Mouse (Mus musculus) heart, postnatal 25 days (tissue): Measurements from ENCODE around the gene Clcn3. TPM values are rescaled to one million over a fixed set of nuclear protein-coding genes. Genes with fewer than 3 reads are reported as not detected.
"Not testable (repeated sequence)": the region's sequence is repeated elsewhere in the genome, so short reads cannot be mapped to it uniquely, and the experiment has no call there.

Experiments
- DNase-seq: peaks from one replicate; pipeline ENCODE4 v3.0.0; 2022; ENCODE audit warnings: low spot score
- intact Hi-C: fragments of 180-260 bp; cut with DNase I; formaldehyde crosslinking; loops from one replicate; pipeline ENCODE4 v1.15.1; 2025
- total RNA-seq, 2 experiments: library from RNA; stranded (reverse); gene quantifications; 2 replicates each; pipeline ENCODE4 v1.2.3; 2021

The Clcn3 gene
- 10 to 100 TPM; 33.0 to 34.0 TPM for total RNA-seq

DNA sequence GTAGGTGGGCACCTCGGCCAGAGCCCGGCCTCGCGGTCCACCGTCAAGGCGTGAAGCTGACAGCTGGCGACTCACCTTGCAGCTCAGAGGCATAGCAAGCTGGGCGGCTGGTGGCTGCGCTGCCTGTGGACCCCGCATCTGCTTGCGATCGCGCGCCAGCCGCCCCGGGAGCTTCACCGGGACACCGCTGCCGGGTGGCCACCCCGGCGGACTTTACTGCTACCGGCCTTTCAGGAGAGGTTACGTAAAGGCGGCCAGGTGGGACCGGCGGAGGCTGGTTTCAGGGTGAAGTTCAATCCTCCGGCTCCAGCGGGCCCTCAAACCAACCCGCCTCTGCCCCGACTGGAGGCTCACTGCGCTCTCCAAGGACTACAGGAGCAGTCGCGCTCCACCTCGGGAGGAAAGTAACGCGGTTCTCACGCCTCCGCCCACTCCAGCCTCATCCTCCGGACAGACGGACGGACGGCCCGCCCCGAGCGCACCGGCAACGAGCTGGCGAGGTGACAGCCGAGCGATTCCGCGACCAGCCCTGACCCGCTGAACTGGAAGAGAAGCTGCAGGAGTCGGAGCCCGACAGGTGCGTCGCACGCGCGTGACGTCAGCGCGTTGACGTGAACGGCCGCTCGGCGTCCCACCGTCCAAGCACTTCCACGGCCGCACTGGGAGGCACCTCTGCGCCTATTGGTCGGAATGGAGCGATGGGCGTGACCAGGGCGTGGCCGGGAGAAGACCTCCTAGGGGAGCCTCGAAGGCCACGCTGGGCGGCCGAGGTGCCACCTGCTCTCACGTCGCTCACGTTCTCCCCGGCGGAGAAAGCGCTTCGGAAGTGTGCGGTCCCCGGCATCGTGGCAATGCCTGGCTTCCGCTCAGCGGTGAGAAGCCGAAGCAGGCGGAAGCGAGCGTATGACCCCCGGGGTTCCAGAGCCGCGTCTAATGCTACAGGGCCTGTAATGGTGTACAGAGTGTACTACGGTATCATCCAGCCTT, at the start of gene Clcn3:
TSS of gene Clcn3 (minus strand) at position 600 of the 987 bp plus-strand sequence.
- DNase-seq: peak; percentile 93
- intact Hi-C loops: loop anchor here (2.0 kb wide), 1 partner anchor 14 kb away; no protein-coding TSS in a partner anchor

DNA sequence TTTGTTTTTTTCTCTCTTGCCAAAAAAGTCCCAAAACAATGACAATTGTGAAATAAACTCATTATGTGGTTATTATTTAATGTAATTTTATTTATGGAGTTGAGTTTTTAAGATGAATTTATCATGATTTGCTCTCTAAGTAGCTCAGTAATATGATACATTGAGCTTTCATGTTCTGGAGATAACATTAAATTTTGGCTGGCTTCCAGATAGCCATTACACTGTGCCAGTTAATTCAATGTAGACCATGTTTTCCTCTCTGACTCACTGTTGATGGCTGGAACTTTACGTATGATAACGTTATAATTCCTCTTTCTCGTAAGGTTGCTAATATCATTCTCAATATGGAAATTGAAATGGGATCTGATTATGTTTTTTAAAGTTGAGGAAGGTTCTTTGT, 13.4 kb upstream of the Clcn3 start:
- intact Hi-C loops: no loop called here
- DNase-seq: no peak

DNA sequence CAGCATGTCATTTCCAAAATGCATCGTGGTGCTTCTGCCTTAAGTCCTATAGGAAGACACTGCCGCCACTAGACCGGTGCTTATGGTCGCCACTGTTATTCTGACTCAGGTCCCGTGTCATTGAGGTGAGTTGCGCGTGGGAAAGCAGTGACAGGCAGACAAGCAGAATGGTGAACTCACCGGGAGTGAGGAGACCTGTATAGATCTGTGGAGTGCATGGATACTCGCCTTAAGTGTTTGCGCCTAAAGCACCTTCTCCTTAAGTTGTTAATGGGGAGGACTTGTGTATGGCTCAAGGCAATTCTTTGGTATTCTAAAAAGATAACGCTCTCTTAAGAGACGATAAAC, 10.5 kb upstream of the Clcn3 start:
- DNase-seq: no peak
- intact Hi-C loops: loop anchor here (5.0 kb wide), 4 partner anchors 41 to 494 kb away; partner anchors contain the start of genes Cbr4, Hpf1 and Mfap3l

DNA sequence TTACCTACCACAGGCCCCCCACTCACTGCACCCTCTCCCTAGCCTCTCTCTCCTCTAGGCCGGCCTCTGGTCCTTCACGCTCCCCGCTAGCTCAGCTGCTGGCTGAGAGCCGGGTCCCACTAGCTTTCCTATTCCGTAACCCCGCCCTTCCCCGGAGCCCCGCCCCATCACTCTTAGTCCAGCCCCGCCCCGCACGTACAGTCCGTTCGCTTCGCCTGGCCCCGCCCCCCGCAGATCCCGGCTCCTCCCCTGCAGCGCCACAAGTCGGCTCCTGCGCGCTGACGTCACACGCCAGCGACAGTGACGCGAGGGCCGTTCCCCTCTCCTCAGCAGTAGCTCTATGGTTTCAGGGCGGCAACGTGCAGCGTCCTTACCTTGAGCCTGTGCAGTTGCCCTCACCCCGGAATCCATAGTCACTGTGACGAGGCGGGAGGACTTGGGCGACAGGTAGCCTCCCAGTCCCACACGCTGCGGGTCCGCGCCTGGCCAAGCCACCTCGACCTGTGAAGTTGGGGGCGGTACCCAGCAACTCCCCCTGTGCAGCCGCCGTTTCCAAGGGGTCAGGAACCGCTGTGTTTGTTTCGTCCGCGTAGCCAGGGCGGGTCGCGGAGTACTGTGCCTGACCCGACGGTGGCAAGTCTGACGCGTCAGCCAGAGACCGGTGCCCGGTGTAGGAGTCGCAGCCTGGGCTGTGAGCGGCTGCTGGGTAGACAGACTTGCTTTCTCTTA, 10.0 kb upstream of the Clcn3 start, which contains the start of gene Nek1:
TSS of gene Nek1 (plus strand) at position 286 of the 729 bp plus-strand sequence.
- intact Hi-C loops: loop anchor here (1.0 to 5.0 kb wide), 5 partner anchors 9 to 494 kb away; partner anchors contain the start of genes Cbr4, Hpf1 and Mfap3l
- peak; percentile 92 for DNase-seq

DNA sequence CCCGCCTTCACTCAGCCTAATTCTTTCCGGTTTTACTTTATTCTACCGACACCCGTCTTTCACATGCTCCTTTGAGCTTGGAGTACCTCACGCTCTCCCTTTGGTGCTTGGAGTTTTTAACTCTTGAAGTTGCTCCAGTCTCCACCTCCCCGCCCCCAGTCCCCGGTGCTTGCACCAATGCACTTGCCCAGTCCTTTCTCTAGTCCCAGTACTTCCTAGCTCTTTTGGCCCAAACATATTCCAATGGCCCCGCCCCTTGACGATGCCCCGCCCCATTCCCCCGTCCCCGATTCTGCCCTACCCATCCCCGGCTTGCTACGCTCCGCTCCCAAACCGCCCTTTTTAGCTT, 9.4 kb upstream of the Clcn3 start:
- peak; percentile 61 for DNase-seq
- intact Hi-C loops: loop anchor here (1.0 to 5.0 kb wide), 5 partner anchors 8 to 495 kb away; partner anchors contain the start of genes Cbr4, Hpf1 and Mfap3l

DNA sequence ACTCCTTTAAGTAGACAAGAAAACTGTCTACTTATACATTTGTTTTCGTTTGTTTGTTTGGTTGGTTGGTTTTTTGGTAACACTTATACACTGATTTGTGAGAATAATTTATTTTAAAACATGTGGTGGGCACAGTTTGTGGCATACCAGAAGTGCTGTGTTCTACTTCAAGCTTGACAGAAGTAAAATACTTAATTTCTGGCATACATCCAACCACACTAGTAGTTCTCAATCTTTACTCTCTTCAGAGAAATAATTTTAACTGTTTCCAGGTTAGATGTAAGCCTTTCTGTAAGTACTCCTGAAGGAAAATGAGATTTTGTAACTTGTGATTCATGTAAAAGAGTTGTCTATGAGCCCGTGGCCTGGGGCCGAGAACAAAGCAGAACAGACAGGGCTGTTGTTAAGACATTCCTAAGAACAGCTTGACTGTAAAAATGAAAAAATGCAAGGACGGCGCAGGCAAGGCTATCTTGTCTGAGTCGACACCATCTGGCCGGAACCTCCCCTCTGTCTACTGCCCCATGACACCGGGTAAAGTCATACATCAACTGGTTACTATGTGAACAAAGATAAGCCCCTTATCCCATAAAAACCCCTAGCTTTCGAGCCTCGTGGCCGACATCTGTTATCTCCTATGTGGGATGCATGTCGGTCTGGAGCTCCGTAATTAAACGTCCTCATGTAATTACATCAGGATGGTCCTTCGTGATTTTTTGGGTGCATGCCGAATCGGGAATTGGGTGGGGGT, 1.3 kb upstream of the Clcn3 start:
- not testable (repeated sequence) for DNase-seq
- intact Hi-C loops: loop anchor here (1.0 kb wide), 1 partner anchor 8 kb away; no protein-coding TSS in a partner anchor

DNA sequence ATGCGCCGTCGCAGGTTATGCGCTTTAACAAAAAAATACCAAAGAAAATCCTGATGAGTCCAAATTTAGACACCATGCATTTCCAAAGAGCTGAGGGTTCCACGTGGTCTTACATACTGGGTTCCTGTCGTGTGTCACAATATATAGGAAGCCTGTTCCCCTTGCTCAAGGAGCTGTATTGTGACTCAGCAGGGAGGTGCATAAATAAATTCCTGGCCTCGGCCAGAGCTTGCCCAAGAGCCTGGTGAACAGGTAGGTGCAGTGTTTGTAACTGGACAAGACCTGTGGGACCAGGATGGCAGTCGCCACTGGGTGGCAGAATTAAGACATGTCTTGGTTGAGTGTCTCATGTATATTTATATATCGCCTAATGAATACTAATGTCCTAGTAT, 584 bp upstream of the Clcn3 start:
- DNase-seq: peak; percentile 15
- intact Hi-C loops: loop anchor here (1.0 to 2.0 kb wide), 2 partner anchors 9 to 15 kb away; no protein-coding TSS in a partner anchor

DNA sequence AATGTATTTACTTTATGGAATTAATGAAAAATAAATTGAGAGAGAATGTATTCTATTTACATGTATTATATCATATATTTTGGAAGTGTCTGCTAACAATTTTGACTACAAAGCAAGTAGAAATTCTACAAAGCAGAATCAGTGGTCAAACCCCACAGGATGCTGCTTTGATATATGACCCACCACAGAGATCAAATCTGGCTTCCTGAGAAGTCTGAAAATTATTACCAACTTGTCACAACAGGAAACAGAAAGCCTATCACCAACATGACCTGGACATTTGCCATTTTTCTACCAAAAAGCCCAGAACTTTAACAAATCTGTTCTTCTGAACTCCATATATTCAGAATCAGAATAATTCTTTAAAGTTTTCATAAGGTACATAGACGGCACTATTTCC, 1.7 kb downstream of the Clcn3 start:
- DNase-seq: no peak
- intact Hi-C loops: no loop called here

DNA sequence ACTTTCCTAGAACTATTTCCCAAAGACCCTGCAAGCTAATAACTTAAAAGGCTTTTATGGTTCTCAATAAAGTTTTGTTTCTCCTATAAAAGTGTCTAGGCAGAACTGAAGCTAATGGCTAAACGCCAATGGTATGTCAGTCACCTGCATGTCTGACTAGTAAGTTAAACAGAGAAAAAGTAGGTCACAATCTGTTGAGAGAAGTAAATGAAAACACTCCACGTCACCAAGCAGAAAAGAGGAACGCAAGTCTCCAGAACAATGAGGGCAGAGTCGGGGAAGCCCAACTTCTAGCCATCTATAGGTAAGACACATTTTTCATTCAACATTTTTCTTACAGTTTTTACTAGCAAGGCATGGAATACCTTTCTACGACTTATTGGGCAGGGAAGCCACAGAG, 4.6 kb downstream of the Clcn3 start:
- no peak for DNase-seq
- intact Hi-C loops: no loop called here

DNA sequence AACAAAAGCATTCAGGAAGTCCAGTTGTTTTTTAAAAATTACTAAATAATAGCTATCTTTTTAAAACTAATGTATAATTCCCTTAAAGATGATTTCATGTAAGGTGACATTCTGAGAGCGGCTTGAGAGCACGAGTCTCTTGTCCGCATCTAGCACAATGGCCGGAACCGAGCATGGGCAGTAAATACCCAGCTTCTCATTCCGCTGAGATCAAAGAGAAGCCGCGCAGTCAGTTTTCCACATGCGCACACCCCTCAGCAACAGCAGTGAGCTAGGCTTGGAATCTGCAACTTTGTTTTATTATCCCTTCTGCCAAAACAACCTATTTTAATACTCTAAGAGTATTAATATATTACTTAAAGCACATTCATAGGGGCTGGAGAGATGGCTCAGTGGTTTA, 6.3 kb downstream of the Clcn3 start:
- intact Hi-C loops: no loop called here

DNA sequence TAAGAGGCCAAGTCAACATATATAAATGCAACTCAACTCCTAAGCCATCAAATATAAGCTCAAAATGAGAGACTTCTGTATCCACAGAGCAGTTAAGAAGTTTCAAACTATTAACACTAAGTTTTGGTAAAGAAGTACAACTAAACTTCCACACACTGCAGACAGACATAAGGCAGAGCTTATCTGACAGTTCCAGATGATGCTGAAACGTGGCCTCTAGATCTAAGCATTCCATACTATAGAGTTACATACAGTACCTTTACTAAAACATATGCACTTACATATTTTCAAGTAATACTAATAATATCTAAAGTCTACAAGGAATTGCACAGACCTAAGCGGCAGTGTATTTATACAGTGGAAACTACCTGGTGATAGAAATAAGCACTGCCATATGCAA, 8.3 kb downstream of the Clcn3 start:
- DNase-seq: no peak
- intact Hi-C loops: no loop called here

More for the DNA sequence above, 6.3 kb downstream of the Clcn3 start:
- DNase-seq: no peak

DNA sequence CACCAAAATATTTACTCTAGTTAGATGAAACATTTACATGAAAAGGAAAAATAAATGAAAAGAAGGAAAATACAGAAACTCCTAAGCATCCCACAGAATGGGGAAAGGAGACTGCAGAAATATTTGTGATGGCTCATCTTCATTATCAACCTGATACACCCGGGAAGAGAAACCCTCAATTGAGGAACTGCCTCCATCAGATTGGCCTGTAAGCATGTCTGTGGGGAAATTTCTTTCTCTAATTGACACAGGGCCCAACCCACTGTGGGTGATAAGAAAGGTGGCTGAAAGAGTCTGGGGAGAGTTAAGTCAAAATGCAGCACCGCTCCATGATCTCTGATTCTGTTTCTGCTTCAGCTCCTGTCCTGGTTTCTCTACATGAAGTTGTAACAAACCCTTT, 9.7 kb downstream of the Clcn3 start:
- intact Hi-C loops: no loop called here
- DNase-seq: no peak

DNA sequence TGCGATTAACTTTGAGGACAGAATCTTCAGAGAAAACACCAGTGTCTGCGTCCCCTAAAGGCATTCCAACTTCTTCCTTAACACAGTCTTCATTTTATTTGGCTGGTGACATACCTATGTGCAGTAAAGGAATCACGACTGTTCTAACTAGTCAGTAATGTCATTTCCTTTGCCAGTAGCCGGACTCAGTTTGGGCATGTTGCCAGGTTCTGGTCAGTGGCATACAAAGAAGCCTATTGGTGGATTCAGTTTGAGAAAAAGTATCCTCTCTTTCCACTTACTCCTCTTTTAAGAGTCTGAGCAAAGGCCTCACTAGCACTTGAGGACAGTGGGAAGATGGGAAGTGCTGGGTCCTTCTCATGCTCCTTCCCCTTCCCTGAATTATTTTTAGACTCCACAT, 11.3 kb downstream of the Clcn3 start:
- intact Hi-C loops: no loop called here
- no peak for DNase-seq

DNA sequence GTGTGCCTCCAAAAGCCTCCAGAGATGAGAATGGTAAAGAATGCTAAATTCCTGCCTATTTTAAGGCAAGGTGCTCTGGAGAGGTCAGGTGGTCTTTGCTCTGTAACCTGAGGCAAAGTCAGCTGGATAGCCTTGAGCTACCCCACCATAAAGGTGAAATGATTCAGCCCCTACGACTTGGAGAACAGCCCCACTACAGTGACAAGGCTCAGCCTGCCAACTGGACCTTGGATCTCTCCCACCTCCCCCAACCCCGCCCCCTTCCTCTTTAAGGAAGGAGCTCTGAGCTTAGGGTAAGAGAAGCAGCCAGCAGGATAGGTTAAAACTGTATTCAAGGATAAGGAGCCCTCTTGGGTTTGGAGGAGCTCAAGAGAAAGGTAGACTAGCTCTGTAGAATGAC, 14.0 kb downstream of the Clcn3 start:
- DNase-seq: no peak
- intact Hi-C loops: loop anchor here (2.0 kb wide), 1 partner anchor 14 kb away; the partner anchor contains the start of gene Clcn3

DNA sequence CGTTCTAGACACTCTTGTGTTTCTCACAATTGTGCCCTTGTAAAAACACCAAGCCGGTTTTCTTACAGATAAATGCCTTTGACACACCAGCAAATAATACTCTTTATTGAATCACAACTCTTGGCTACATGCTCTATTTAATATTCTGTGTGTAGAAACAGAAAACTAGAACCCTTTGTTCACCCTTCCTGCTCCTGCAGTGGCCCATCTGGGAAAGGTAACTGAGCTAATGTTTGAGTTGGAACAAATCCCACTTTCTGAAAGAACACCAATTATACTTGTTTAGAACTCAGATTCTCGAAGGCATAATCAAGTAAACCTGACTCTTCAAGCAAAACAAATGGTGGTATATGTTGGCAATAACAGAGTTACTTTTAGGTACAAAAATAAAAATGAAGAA, 17.4 kb downstream of the Clcn3 start:
- intact Hi-C loops: no loop called here
- DNase-seq: no peak

DNA sequence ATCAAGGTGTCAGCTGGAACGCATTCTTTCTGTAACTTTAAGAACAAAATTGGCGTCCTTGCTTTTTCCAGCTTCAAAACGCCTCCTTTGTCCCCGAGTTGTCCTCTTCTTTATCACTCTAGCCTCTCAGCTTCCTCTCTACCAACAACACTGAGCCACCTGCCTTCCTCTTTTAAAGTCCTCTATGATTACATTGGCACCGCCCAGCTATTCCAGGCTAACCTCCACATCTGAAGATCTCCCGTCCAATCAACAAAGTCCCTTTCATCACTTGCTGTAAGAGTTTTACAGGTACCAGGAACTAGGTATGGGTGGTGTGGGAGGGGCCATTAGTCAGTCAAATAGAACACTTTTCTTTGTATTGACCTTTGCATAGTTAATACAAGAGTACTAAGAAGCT, 17.8 kb downstream of the Clcn3 start:
- DNase-seq: no peak
- intact Hi-C loops: no loop called here

DNA sequence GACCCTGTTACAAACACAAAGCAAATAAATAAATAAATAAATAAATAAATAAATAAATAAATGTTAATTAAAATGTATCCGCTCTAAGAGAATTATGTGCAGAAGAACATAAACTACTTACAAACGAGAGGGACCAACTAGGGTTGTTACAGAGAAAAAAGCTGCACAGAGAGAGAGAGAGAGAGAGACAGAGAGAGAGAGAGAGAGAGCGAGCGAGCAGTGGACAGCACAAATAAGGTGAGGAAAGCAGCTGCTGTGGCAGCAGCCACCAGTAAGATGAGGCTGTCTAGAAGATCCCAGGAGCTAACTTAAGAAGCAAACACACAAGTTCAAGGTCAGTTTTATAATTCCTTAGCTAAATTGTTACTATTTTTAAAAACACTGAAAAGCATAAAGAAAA, 18.6 kb downstream of the Clcn3 start:
- intact Hi-C loops: no loop called here
- DNase-seq: no peak

DNA sequence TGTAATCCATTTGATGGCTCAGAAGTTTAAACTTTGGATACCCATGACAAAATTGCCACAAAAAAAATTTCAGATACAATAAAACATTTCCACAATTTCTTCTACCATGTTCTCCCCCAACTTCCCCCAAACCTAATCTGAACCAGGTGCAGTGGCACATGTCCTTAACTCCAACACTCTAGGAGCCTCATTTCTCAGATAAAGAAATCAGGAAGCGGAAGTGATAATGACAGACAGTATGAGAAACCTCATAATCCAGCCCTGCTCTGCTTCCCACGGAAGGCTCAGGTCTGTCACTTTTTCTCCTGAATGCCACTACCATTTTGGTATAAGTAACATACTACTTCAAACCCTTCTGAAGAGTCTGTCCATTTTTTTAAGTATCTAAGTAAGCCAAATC, 19.2 kb downstream of the Clcn3 start:
- DNase-seq: no peak
- intact Hi-C loops: no loop called here

DNA sequence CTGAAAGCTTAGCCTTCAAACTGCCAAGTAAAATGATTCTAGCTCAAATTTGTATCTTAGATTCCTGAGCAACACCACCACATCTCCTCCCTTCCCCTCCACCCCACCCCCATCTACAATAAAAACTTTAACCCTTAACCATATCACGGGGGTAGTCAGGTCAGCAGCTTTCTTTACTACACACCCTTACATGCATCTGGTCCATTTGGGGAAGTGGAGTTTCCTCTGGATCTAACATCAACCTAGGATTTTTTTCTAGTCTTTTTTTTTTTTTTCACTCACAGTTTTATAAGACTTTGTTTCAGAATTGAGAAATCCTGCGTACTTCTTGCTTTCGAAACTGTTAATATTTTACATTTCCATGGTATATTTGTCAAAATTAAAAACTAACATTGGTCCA, 20.3 kb downstream of the Clcn3 start:
- intact Hi-C loops: no loop called here
- DNase-seq: no peak

DNA sequence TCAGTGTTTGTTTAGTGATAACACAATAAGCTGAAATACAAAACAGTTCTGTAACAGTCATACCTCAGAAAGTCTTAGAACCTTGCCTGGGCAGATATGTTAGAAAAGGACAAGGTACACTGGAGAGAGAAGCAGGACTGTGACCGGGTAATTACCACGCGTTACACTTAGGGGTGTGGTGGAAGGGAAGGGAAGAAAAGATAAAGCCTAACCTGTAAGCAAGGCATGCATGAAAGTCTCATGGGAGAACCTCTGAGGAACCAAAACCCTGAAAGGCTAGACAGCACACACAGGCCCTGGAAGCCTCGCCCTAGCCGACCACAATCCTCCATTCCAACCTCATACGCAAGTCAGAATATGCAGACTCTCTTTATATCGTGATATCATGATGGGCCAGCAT, 26.3 kb downstream of the Clcn3 start:
- DNase-seq: no peak
- intact Hi-C loops: no loop called here
